Mouse (Mus musculus): ENCODE results near the gene Pgls. TPM values are rescaled to one million over a fixed set of nuclear protein-coding genes. Genes with fewer than 3 reads are reported as not detected.

Pgls gene
- polyA plus RNA-seq, 1 experiment from 2014 or later = 205 TPM

DNA sequence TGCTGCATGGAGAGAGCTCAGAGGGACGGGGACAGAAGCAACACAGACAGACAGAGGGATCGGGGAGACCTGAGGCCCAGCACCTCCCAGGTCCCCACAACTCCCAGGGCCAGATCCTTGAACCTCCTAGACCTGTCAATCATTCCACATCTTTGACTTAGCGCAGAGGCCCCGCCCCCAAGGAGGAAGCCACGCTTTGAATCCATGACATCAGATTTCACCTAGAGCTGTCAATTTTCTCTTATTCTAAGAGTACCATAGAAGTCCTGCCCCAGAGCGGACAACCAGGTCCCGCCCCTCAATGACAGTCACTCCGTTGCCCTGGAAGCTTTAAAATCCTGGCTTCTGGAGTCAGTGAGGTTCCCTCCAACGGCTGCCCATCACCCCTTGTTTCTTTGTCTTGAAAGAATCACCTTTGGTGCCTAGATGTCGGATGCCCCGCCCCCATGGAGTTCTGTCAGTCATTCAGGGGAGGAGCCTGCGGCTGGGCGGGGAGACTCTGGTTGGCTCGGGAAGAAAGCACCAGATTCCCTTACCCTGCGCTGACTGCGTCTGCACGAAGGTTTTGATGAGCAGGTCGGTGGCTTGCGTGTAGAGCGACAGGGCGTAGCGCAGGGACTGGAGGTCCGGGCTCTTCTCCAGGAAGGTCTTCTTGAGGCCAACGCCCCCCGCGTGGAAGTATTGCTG lies 42.1 kb downstream of the Pgls start:
- WGBS = 3% methylated on average over 26 of the region's 26 CpGs
- H3K4me3 ChIP-seq (ENCODE audit: low read length) = peak overlapping the region; percentile 23
- H3K9ac ChIP-seq (ENCODE audit: low read length) = no peak overlapping the region
- peaks cover 9% of the 10 kb centered on the region for H3K9me3 ChIP-seq (replicated peaks; ENCODE audit: control insufficient read depth, low read length)
- H3K27me3 ChIP-seq (ENCODE audit: control insufficient read depth, insufficient read depth, low read length) = peaks cover 22% of the 10 kb centered on the region
- ATAC-seq (replicated peaks; ENCODE audit: extremely low read depth, insufficient read depth, low FRiP score) = no peak; the same call in 1 of the 2 replicates
- no peaks in the 10 kb centered on the region for H3K36me3 ChIP-seq (ENCODE audit: control insufficient read depth, insufficient read depth)
- peak overlapping the region; percentile 44 for H3K4me2 ChIP-seq (ENCODE audit: low read depth, low read length)
- H3K4me1 ChIP-seq (ENCODE audit: control insufficient read depth, insufficient read depth, low read length) = peaks cover 9% of the 10 kb centered on the region
- no peak overlapping the region for H3K27ac ChIP-seq (ENCODE audit: low read length)

DNA sequence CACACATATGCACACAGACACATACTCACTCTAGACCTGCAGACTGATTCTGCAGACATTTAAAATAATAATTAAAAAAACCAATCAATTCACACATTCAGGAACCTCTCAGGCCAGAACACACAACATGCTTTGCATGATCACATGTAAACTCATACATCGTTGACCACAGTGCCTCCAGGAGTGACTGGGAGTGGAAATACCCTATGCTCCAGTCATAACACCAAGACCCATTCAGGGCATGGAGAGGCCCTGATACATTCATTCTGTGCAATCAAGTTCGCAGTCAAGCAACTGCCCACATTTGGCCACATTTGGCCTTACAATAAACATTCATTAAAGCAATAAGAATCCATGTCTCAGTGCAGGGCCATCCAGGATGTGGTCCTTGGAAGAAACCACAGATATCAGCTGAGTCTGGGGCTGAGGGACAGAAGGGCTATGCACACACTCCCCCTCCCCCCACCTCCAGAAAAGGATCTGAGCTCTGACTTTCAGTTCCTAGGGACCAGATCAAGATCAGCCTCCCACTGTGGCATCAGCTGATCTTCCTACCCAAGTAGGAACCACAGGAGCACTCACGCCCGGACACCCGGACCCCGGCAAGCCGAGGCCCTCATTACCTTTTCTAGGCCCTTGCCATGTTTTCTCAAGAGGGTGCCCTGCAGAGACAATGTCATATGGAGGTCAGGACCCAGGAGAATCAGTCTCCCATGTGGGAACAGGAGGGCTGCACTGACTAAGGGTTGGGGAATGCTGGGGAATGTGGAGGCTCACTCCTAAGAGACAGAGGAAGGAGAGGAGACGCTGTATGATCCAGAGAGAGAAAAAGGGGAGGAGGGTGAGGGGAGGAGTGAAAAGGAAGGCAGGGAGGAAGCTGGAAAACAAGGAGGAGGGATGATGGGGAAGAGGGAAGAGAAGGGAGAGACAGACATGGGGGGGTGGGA lies 45.4 kb downstream of the Pgls start:
- ATAC-seq (replicated peaks; ENCODE audit: extremely low read depth, insufficient read depth, low FRiP score) = no peak
- H3K4me2 ChIP-seq (ENCODE audit: low read depth, low read length) = no peak overlapping the region
- 54% methylated on average over 8 of the region's 8 CpGs for WGBS
- H3K36me3 ChIP-seq (ENCODE audit: control insufficient read depth, insufficient read depth) = no peaks in the 10 kb centered on the region
- no peak overlapping the region for H3K4me3 ChIP-seq (ENCODE audit: low read length)
- H3K4me1 ChIP-seq (ENCODE audit: control insufficient read depth, insufficient read depth, low read length) = peaks cover 4% of the 10 kb centered on the region
- no peak overlapping the region for H3K27ac ChIP-seq (ENCODE audit: low read length)
- peaks cover 8% of the 10 kb centered on the region for H3K9me3 ChIP-seq (replicated peaks; ENCODE audit: control insufficient read depth, low read length)
- peaks cover 10% of the 10 kb centered on the region; the same call in 1 of the 2 replicates for H3K27me3 ChIP-seq (ENCODE audit: control insufficient read depth, insufficient read depth, low read length)
- H3K9ac ChIP-seq (ENCODE audit: low read length) = no peak overlapping the region

DNA sequence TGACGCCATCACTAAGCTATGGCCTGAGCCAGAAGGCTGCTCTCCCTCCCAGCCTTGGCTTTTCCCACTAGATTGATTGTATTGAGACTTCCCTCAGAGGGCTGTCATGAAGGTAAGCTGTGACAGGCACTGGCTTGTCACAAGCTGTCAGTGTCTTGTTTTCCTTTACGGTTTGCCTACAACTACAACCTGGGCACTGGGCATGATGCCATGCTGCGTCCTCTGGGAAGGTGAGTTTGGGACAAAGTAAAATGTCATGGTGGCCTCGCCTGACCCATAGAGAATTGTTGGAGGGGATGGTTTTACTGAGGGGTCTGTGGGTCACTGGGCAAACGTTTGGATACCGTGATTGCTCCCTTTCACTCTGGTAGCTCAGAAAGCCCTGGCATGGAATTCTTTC lies 46.3 kb downstream of the Pgls start:
- ATAC-seq (replicated peaks; ENCODE audit: extremely low read depth, insufficient read depth, low FRiP score) = no peak
- H3K4me3 ChIP-seq (ENCODE audit: low read length) = no peak overlapping the region
- H3K27me3 ChIP-seq (ENCODE audit: control insufficient read depth, insufficient read depth, low read length) = peaks cover 6% of the 10 kb centered on the region; the same call in 1 of the 2 replicates
- H3K9me3 ChIP-seq (replicated peaks; ENCODE audit: control insufficient read depth, low read length) = no peaks in the 10 kb centered on the region
- H3K9ac ChIP-seq (ENCODE audit: low read length) = no peak overlapping the region
- H3K4me2 ChIP-seq (ENCODE audit: low read depth, low read length) = no peak overlapping the region
- peaks cover 4% of the 10 kb centered on the region for H3K4me1 ChIP-seq (ENCODE audit: control insufficient read depth, insufficient read depth, low read length)
- H3K36me3 ChIP-seq (ENCODE audit: control insufficient read depth, insufficient read depth) = no peaks in the 10 kb centered on the region
- H3K27ac ChIP-seq (ENCODE audit: low read length) = no peak overlapping the region
- 66% methylated on average over 6 of the region's 6 CpGs for WGBS

DNA sequence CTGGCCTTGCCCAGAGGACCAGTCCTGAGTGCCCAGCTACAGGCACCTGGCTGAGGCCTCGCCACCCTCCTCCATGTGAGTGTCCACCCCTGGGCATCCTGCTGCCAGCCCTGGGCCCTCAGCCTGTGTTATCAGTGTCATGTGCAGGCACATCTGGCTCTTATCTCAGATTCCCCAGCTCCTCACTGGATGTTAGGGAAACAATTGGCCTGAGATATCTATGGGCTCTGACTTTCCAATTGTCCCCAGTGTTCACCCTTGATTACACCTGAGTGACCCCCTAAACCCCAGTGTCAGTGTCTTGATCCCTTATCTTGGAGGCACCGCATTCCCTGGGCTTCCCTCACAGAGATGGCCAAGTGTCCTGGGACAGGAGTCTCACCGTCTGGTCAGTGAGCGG lies 47.3 kb downstream of the Pgls start:
- H3K36me3 ChIP-seq (ENCODE audit: control insufficient read depth, insufficient read depth) = no peaks in the 10 kb centered on the region
- no peak overlapping the region for H3K9ac ChIP-seq (ENCODE audit: low read length)
- ATAC-seq (replicated peaks; ENCODE audit: extremely low read depth, insufficient read depth, low FRiP score) = no peak
- no peak overlapping the region for H3K4me2 ChIP-seq (ENCODE audit: low read depth, low read length)
- H3K9me3 ChIP-seq (replicated peaks; ENCODE audit: control insufficient read depth, low read length) = no peaks in the 10 kb centered on the region
- WGBS = 75% methylated on average over 4 of the region's 4 CpGs
- H3K4me3 ChIP-seq (ENCODE audit: low read length) = no peak overlapping the region
- no peak overlapping the region for H3K27ac ChIP-seq (ENCODE audit: low read length)
- H3K4me1 ChIP-seq (ENCODE audit: control insufficient read depth, insufficient read depth, low read length) = peaks cover 3% of the 10 kb centered on the region; the same call in 1 of the 2 replicates
- H3K27me3 ChIP-seq (ENCODE audit: control insufficient read depth, insufficient read depth, low read length) = no peaks in the 10 kb centered on the region

DNA sequence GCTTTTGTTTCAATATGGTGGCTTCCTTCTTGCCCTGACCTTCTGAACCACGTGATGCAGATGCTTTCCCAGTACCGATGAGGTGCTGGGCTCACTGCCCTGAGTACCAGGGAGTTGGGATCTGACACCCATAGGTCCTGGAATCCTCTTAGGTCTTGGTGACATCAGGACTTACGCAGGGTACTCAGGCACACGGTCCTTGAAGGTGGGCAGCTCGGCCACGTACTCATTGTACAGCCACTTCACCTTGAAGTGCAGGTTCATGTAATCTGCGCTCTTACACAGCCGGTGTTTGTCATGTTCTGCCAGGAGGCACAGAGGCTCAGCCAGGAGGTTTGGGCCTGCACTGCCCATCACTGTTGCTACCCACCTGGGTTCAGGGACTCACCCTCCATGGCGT lies 53.5 kb downstream of the Pgls start:
- Histone ChIP-seq H3K36me3 (ENCODE audit: control insufficient read depth, insufficient read depth) (no peaks in the 10 kb centered on the region), H3K4me2 (ENCODE audit: low read depth, low read length) (no peak overlapping the region), H3K27me3 (ENCODE audit: control insufficient read depth, insufficient read depth, low read length) (0 out of 2 replicates have a peak, but pooled peaks cover 3% of the 10 kb centered on the region), H3K27ac (ENCODE audit: low read length) (no peak overlapping the region), H3K9ac (ENCODE audit: low read length) (no peak overlapping the region), H3K4me3 (ENCODE audit: low read length) (no peak overlapping the region), H3K9me3 (replicated peaks; ENCODE audit: control insufficient read depth, low read length) (no peaks in the 10 kb centered on the region), H3K4me1 (ENCODE audit: control insufficient read depth, insufficient read depth, low read length) (no peaks in the 10 kb centered on the region)
- 71% methylated on average over 9 of the region's 9 CpGs for WGBS
- no peak for ATAC-seq (replicated peaks; ENCODE audit: extremely low read depth, insufficient read depth, low FRiP score)

Small RNAs within 50 kb of the gene (microRNA-seq; reads per million reads assigned to microRNA genes)
- gene Mir6769b = not detected

Other genes with a start within 250 kb of the Pgls start
- 77.2 and 82.0 TPM in 2 replicates for gene Use1, start 225.3 kb upstream of the Pgls start, polyA plus RNA-seq (2015; fragmentation: Nextera tagmentation; extraction: Ambion mirVana)
- 5.7 and 6.2 TPM in 2 replicates for gene Ocel1, start 220.9 kb upstream of the Pgls start, polyA plus RNA-seq (2015; fragmentation: Nextera tagmentation; extraction: Ambion mirVana)
- gene Nr2f6, start 210.2 kb upstream of the Pgls start, polyA plus RNA-seq (2015; fragmentation: Nextera tagmentation; extraction: Ambion mirVana) = 38.1 and 43.0 TPM in 2 replicates
- gene Ushbp1, start 196.4 kb upstream of the Pgls start, polyA plus RNA-seq (2015; fragmentation: Nextera tagmentation; extraction: Ambion mirVana) = 20.6 and 24.4 TPM in 2 replicates
- gene Babam1, start 195.3 kb upstream of the Pgls start, polyA plus RNA-seq (2015; fragmentation: Nextera tagmentation; extraction: Ambion mirVana) = 86.4 and 88.8 TPM in 2 replicates
- 32.9 and 33.8 TPM in 2 replicates for gene Ankle1, start 186.2 kb upstream of the Pgls start, polyA plus RNA-seq (2015; fragmentation: Nextera tagmentation; extraction: Ambion mirVana)
- gene Abhd8, start 128.5 kb upstream of the Pgls start, polyA plus RNA-seq (2015; fragmentation: Nextera tagmentation; extraction: Ambion mirVana) = 41.7 and 48.7 TPM in 2 replicates
- 175 and 192 TPM in 2 replicates for gene Mrpl34, start 127.2 kb upstream of the Pgls start, polyA plus RNA-seq (2015; fragmentation: Nextera tagmentation; extraction: Ambion mirVana)
- gene Dda1, start 123.0 kb upstream of the Pgls start, polyA plus RNA-seq (2015; fragmentation: Nextera tagmentation; extraction: Ambion mirVana) = 78.2 and 83.7 TPM in 2 replicates
- 0.37 and 0.76 TPM in 2 replicates for gene Ano8, start 106.2 kb upstream of the Pgls start, polyA plus RNA-seq (2015; fragmentation: Nextera tagmentation; extraction: Ambion mirVana)
- 12.3 and 12.5 TPM in 2 replicates for gene Gtpbp3, start 104.1 kb upstream of the Pgls start, polyA plus RNA-seq (2015; fragmentation: Nextera tagmentation; extraction: Ambion mirVana)
- 86.4 and 106 TPM in 2 replicates for gene Plvap, start 80.4 kb upstream of the Pgls start, polyA plus RNA-seq (2015; fragmentation: Nextera tagmentation; extraction: Ambion mirVana)
- 0.29 and 0.54 TPM in 2 replicates for gene Ccdc194, start 66.5 kb upstream of the Pgls start, polyA plus RNA-seq (2015; fragmentation: Nextera tagmentation; extraction: Ambion mirVana)
- gene Bst2, start 54.7 kb upstream of the Pgls start, polyA plus RNA-seq (2015; fragmentation: Nextera tagmentation; extraction: Ambion mirVana) = 36.6 and 46.5 TPM in 2 replicates
- 60.3 and 65.8 TPM in 2 replicates for gene Mvb12a, start 49.3 kb upstream of the Pgls start, polyA plus RNA-seq (2015; fragmentation: Nextera tagmentation; extraction: Ambion mirVana)
- 0.99 and 1.4 TPM in 2 replicates for gene Tmem221, start 33.3 kb upstream of the Pgls start, polyA plus RNA-seq (2015; fragmentation: Nextera tagmentation; extraction: Ambion mirVana)
- 0.06 and 0.18 TPM in 2 replicates for gene Nxnl1, start 25.6 kb upstream of the Pgls start, polyA plus RNA-seq (2015; fragmentation: Nextera tagmentation; extraction: Ambion mirVana)
- 25.1 and 26.2 TPM in 2 replicates for gene Slc27a1, start 23.3 kb upstream of the Pgls start, polyA plus RNA-seq (2015; fragmentation: Nextera tagmentation; extraction: Ambion mirVana)
- gene Fam129c, start 5.5 kb downstream of the Pgls start, polyA plus RNA-seq (2015; fragmentation: Nextera tagmentation; extraction: Ambion mirVana) = 3.9 and 4.4 TPM in 2 replicates
- 54.4 and 56.0 TPM in 2 replicates for gene Colgalt1, start 18.8 kb downstream of the Pgls start, polyA plus RNA-seq (2015; fragmentation: Nextera tagmentation; extraction: Ambion mirVana)
- 0.47 and 0.72 TPM in 2 replicates for gene Unc13a, start 79.6 kb downstream of the Pgls start, polyA plus RNA-seq (2015; fragmentation: Nextera tagmentation; extraction: Ambion mirVana)
- gene Jak3, start 84.1 kb downstream of the Pgls start, polyA plus RNA-seq (2015; fragmentation: Nextera tagmentation; extraction: Ambion mirVana) = 9.9 and 11.3 TPM in 2 replicates
- 2.1 and 3.4 TPM in 2 replicates for gene Insl3, start 97.0 kb downstream of the Pgls start, polyA plus RNA-seq (2015; fragmentation: Nextera tagmentation; extraction: Ambion mirVana)
- 4.0 and 4.3 TPM in 2 replicates for gene B3gnt3, start 109.6 kb downstream of the Pgls start, polyA plus RNA-seq (2015; fragmentation: Nextera tagmentation; extraction: Ambion mirVana)
- gene Fcho1, start 133.5 kb downstream of the Pgls start, polyA plus RNA-seq (2015; fragmentation: Nextera tagmentation; extraction: Ambion mirVana) = 7.6 and 20.4 TPM in 2 replicates